Mouse (Mus musculus): ENCODE data around the gene P4hb. TPM values are rescaled to one million over a fixed set of nuclear protein-coding genes. Genes with fewer than 3 reads are reported as not detected.

The P4hb gene
- total RNA-seq (2021), result 100 to 1,000 TPM; 136 to 138 TPM

DNA sequence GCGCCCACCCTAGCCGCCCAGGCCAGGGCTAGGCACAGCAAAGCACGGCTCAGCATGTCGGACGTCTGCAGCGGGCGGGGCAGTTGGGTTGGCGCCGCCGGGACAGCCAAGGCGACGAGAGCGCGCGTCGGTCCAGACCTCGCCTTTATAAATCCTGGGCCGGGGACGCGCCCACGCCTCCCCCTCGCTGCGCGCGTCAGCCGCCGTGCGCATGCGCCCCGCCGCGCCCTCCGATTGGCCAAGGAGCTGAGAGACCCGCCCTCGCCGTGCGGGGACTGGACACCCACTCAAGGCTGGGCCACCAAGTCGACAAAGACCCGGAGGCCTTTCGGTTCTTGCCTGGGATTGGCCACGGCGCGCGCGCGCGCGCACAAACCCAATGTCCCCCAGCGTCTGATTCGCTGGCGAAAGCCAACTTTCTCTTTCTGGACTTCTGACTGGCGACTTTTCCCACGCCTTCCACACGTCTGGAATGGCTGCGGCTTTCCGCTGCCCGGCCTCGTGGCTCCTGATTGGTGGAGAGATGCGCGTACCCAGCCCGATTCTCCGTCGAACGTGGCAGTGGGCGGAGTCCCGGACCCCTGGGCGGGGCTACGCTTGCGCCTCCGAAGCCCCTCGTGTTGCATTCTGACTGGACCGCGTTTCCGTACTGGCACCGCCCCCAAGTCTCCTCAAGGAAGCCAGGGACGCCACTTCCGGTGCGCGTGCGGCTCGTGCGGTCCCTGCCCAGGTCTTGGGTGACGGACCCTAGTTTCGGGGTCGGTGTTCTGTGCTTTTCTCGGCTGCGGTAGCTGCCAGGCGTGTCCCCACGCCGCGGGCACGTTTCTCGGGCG lies at the start of gene P4hb:
TSS of gene P4hb (minus strand) at position 502 of the 833 bp plus-strand sequence.
- DNase-seq (ENCODE audit: extremely low spot score in 1 of 2, low spot score in 2 of 2), result peak; percentile 100
- intact Hi-C loops (cut with DNase I), result loop anchor here (2.0 kb wide), 1 partner anchor 54 kb away; no protein-coding TSS in a partner anchor

DNA sequence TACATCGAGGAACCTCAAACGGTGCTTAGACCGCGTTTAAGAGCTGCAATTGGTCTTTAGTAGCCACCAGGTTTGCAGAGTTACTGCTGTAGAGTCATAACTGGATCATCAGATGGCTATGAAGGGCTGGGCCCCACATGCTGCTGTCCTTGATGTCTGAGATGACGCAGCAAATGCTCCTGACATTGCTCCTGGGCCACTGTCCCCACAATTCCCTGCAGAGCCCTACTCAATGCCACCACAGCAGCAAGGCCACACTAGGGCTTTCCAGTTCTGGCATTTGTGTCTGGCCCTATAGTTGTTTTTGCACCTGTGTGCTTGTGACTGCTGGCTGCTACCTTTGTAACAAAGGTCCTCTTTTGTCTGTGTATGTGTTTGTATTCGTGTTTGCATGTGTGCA lies 49.8 kb upstream of the P4hb start:
- intact Hi-C loops (cut with DNase I), result no loop called here
- DNase-seq (ENCODE audit: extremely low spot score in 1 of 2, low spot score in 2 of 2), result peak in 1 of 2 experiments; percentile 8

DNA sequence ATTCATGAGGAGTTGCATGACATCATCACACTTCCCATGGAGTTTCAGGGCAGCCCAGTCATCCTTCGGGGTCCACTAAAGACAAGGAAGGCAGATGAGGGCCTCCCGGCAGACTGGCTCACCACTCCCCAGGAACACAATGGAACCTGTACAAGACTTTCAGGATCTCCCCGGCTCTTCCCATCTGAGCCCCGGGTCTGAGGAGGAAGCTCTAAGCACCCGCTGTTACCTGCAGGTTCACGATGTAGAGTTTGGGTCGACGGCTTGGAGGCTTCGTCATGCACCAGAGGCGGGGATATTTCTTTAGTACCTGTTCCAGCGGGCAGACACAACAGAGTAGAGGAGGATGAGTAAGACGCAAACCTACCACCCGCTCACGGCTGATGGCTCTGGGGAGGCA lies 47.1 kb upstream of the P4hb start:
- intact Hi-C loops (cut with DNase I), result no loop called here
- no peak for DNase-seq (ENCODE audit: extremely low spot score in 1 of 2, low spot score in 2 of 2)

DNA sequence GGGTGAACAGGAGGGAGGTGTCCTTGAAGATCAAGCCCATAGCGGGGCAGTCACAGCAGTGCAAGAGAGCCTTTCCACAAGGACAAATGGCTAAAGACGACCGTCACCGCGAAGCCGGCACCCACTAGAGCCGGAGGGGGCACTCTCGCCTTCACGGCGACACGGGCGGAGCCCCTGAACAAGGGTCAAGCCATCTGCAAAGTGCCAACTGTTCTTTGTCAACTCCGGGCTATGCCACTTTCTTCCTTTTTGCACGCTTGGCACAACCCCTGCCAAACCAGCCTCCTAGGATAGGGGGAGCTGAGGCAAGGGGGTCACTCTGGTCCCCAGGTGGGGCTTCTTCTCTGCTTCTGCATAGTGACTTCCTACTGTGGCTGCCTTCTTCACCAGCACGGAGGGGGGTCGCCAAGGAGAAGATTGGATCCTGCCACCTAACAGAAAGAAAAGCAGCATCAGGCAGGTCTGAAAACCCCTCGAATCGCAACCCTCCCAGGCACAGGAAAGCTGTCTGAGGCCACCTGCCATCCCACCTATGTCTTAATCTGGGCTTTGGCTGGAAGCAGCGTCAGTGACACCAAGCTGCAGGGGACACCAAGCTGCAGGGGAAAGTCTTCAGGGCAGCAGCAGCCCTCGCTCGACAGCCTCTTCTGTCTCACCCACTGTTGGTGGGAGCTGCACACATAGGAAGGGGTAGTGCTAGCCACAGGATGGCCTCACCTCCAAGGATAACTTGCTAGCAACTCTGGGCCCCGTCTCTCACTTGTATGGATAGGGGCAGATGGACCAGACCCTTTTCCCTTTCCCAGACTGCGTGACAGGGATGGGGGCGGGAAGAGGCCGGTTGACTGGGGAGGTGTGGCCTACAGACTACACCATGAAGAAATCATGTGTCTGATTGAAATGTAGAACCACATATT lies 45.8 kb upstream of the P4hb start:
- intact Hi-C loops (cut with DNase I), result no loop called here
- peak in 1 of 2 experiments; percentile 18 for DNase-seq (ENCODE audit: extremely low spot score in 1 of 2, low spot score in 2 of 2)

DNA sequence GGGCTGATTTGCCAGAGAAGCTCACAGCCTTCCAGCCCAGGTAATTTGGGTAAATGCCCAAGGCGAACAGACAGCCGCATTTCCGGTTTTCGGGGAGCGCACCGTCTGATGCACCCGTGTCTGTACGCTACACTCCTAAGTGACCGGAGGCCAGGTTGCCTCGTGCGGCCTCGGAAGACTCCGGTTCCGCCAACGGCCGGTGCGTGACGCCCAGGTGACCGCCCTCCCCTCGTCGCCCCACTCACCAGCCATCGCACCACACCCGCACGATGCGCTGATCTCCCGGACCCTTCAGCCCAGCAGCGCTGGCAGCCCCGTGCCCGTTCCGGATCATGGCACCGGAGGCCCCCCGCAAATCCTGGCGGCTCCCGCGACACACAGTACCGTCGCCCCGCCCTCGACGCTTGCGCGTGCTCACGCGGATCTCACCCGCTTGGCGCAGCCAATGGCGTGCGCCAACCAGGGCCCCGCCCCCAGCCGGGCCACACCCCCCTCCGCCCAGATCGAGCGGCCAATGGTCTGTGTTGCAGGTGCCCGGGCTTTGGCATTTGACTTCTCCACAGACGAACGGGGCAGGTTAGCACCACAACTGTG lies 44.6 kb upstream of the P4hb start, which contains the start of gene Pcyt2:
TSS of gene Pcyt2 (minus strand) at position 418 of the 594 bp plus-strand sequence.
- peak; percentile 87 to 95 for DNase-seq (ENCODE audit: extremely low spot score in 1 of 2, low spot score in 2 of 2)
- intact Hi-C loops (cut with DNase I), result no loop called here

DNA sequence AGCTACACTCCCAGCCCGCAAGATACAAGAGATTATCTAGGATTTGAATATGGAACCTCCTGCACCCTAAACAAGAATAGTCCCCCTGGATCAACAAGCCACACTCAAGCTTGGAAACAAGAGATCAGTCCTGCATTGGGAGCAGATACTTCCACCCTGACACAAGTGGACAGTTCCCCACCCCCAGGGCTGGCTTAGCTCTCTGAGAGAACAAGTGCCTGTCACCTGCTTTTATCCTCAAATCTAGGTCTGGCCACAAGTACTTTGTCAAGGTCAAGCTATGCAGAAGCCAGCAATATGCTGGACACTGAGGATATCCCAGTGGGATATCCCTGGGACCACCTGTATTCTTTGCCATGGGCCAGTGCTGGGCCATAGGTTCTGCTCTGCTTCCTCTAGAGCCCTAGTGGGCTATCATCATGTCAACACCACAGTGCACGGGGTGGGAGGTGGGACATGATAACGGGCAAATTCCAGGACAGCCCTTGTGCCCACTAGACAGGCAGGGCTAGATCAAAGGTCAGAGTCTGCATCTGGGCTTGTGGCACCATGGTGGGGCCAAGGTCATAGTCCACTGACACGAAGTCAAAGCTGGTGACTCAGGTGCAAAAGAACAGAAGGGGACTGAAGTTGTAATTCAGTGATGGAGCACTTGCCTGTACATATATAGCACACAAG lies 43.7 kb upstream of the P4hb start:
- intact Hi-C loops (cut with DNase I), result no loop called here
- DNase-seq (ENCODE audit: extremely low spot score in 1 of 2, low spot score in 2 of 2), result no peak

DNA sequence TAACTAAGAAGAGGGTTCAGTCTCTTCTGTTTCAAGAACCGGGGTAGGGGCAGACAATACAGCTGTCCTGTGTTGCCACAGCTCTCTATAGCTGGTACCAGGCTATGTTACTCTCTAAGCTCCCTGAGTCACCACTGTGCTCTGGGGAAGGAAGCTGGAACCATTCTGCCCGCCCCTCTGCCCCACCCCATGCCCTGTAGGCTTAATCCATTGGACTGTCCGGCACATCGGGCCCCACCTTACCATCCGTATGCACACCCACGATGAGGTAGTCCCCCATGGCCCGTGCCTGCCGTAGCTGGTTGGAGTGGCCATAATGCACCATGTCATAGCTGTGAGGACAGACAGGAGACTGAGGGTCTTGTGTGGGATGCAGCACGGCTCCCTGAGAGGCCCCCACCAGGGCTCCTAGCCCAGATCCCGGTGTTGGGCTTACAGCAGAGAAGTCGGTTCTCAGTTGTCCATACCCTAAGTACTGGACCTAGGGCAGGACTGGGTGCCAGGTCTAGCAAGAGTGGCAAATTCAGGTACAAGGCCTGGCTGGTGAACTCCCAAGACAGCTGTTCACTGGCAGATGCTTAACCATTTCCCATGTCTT lies 42.7 kb upstream of the P4hb start:
- intact Hi-C loops (cut with DNase I), result no loop called here
- no peak for DNase-seq (ENCODE audit: extremely low spot score in 1 of 2, low spot score in 2 of 2)

DNA sequence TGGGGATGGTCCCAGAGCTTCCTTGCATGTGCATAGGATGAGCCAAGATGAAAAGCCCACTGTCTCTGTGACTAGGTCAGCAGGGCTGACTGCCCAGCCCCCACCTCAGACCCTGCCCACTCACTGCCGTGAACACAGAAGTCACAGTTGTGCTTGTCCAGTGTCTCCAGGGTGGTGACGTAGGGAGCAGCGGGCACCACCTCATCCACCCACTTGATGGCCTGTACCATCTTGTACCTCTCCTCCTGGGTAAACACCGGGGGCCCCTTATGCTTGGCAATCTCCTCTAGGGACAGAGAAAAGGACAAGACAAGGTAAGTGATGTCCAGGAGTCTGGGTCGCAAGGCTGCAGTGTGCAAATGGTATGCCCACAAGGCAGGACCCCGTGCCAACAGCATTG lies 42.1 kb upstream of the P4hb start:
- DNase-seq (ENCODE audit: extremely low spot score in 1 of 2, low spot score in 2 of 2), result no peak
- intact Hi-C loops (cut with DNase I), result no loop called here

DNA sequence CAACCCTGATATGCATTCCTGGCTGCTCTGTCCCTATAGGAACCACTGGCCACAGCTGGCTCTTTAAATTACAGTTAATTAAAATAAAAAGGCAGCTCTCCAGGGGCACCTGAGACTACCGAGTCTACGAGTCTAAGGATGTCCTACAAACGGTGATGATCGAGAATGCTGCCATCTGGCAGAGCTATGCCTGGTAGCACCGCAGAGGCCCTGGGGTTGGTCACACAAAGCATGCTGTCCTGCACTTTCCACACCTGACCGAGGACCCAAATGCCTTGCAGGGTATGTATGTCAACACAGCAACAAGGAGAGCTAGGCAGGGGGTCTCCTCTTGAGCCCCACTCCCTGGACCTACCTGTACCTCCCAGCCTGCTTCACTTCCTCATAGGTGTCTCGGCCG lies 40.9 kb upstream of the P4hb start:
- intact Hi-C loops (cut with DNase I), result no loop called here

DNA sequence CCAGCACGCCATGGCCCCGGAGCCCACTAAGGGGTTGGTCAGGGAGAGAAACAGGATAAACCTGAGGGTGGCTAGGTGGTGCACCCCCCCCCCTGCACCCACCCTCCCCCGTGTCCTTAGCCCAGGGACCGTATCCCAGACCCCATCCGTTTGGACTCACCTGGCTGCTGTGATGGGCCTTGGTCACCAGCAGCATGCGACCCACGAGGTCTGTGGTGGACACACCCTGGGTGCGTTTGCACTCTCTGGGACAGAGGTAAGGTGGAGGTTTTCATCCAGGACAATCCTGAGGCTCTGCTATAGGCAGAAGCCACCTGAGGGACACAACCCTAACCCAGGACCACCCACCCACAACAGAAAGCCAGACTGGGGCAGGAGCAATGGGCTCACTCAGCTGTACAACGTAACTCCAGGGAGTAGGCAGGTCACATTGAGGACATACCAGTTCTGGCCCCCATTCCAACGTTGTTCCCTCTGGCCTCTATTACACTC lies 40.5 kb upstream of the P4hb start:
- intact Hi-C loops (cut with DNase I), result no loop called here
- DNase-seq (ENCODE audit: extremely low spot score in 1 of 2, low spot score in 2 of 2), result no peak

More for the DNA sequence above, 40.9 kb upstream of the P4hb start:
- no peak for DNase-seq (ENCODE audit: extremely low spot score in 1 of 2, low spot score in 2 of 2)

DNA sequence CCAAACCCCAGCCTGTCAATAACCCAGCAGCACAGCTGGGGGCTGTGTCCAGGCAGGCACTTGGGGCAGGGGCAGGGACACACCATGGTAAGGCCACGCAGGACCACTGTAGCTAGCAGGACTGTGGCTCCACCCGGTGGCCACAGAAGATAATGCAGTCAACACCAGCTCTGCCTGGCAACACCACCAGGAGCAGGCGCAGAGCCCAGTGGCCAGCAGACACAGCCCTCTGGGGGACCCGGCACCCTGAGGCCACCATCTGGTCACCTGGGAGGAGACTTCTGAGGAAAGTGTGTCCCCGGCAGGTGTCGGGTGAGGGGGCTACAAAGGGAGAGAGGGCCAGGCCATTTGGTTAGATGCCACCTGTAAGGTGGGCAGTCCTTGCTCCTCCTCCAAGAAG lies 39.7 kb upstream of the P4hb start:
- peak in 1 of 2 experiments; percentile 84 for DNase-seq (ENCODE audit: extremely low spot score in 1 of 2, low spot score in 2 of 2)
- intact Hi-C loops (cut with DNase I), result no loop called here

DNA sequence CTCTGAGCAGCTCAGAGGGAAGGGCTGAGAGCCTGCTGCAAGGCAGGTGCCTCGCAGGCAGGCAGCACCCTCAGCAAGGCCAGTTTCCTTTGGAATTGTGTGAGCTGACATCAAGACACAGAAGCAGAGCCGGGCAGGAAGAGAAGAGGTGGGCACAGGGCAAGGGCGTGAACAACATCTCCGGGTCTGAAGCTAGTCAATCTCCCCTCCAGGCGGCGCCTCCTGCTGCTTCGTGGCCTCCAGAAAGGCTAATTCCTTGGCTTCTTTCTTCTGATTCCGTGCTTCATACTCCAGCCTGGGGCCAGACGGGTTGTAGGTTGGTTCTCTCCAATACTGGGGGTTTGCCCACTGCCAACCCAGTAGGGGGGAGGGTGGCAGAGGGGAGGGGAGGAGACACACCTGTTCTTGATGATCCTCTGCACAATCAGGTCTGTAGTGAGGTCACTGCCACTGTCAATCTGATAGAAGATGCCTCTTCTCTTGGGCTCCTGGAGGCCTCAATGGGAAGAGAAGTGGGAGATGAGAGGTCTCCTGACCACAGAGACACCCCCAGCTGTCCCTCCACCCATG lies 37.5 kb upstream of the P4hb start:
- intact Hi-C loops (cut with DNase I), result no loop called here
- no peak for DNase-seq (ENCODE audit: extremely low spot score in 1 of 2, low spot score in 2 of 2)

DNA sequence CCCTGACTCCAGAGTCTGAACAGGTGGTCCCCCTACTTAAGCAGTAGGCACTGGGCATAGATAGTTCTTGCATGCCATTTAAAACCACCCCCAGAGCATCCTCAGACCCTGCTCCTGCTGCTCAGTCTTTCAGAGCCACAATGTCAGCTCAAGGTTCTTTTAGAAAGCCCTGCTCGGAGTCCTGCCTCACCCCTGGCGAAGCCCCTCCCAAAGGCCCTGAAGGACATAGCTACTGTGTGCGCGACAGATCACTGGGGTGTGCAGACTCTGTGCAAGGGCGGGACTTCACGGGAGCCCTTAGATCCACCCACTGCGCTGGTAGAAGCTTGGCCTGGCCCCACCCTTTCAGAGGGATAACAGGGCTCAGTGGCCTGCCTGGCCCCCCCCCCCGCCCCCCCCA lies 36.2 kb upstream of the P4hb start:
- intact Hi-C loops (cut with DNase I), result no loop called here

DNA sequence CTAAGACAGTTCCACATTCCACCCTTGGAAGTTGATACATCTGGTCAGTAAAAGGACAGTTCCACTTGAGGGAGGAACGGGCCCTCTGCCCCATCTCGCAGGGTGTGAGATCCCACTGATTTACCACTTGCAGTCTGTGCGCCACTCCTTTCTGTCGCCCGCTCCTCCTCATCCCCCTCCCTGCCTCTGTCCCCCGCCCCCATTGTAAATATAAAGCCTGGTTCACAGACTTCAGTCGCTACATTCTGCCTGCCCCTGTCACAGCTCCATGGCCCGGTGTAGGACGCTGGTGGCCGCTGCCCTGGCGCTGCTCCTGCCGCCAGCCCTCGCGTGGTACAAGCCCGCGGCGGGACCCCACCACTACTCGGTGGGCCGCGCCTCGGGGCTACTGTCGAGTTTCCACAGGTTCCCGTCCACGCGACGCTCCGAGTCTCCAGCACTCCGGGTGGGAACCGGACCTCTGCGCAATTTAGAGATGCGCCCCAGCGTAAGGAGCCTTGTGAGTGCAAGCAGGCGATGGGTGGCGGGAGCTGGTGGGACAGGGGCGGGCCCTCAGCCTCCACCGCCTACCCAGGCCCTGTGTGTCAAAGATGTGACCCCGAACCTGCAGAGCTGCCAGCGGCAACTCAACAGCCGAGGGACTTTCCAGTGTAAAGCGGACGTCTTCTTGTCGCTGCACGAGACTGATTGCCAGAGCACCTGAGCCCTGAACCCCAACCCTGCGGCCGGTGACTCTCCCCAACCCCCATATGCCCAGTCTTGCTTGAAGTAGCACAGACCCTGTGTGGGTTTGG lies 35.4 kb upstream of the P4hb start, which contains the start of gene Npb:
TSS of gene Npb (plus strand) at position 237 of the 794 bp plus-strand sequence.
- intact Hi-C loops (cut with DNase I), result no loop called here
- DNase-seq (ENCODE audit: extremely low spot score in 1 of 2, low spot score in 2 of 2), result no peak

More for the DNA sequence above, 36.2 kb upstream of the P4hb start:
- no peak for DNase-seq (ENCODE audit: extremely low spot score in 1 of 2, low spot score in 2 of 2)

DNA sequence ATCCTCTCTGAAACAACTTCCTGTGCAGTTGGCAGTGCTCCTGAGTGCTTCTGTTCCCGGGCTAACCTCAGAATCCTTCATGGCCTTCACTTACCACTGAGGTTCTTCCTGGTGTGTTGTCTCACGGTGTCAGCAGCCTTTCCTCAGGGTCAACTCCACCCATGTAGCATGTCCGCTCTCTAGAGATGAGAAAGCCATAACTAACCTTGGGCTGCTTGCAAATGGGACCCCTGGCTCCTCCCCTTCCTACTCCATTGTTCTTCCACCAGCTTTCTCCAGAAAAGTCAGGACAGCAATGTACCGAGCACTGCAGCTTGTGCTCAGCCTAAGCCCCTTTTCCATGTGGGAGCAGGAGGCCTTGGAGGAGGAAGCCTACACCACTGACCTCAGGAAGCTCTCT lies 33.7 kb upstream of the P4hb start:
- no peak for DNase-seq (ENCODE audit: extremely low spot score in 1 of 2, low spot score in 2 of 2)
- intact Hi-C loops (cut with DNase I), result no loop called here

DNA sequence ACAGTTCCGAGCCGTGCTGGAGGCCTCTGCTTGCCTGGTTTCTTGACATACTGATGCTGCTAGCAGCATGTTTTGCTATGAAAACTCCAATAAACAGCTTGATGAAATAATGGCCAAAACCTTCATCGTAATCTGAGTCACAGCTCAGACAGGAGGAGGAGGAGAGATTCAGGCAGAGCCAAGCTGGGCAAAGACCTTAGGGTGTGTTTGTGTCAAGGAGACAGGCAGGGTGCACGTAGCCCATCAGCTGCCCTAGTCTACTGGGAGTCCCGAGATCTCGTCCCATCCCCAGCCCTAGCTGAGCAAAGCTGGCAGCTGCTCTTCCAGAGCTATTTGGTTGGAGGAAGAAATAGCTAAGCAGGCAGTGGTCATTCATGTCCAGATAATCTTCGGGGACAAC lies 32.6 kb upstream of the P4hb start:
- intact Hi-C loops (cut with DNase I), result no loop called here
- no peak for DNase-seq (ENCODE audit: extremely low spot score in 1 of 2, low spot score in 2 of 2)

DNA sequence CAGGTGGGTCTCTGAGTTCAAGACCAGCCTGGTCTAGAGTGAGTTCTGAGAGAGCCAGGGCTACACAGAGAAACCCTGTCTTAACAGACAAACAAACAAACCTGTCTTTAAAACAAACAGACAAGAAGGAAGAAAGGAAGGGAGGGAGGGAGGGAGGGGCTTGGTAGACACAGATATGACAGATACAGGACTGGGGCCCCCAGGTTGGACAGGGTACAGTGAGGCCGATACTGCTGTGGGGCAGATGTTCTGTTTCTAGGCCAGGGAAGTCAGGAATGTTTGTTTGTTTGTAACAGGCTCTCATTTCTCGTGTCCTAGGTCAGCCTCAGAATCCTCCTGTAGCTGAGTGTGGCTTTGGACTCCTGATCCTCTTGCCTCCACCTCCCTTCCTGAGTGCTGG lies 30.5 kb upstream of the P4hb start:
- intact Hi-C loops (cut with DNase I), result no loop called here
- DNase-seq (ENCODE audit: extremely low spot score in 1 of 2, low spot score in 2 of 2), result no peak
